Mouse (Mus musculus): ENCODE measurements around the gene Sun5. TPM values are rescaled to one million over a fixed set of nuclear protein-coding genes. Genes with fewer than 3 reads are reported as not detected.

Gene Sun5
- total and polyA plus RNA-seq, 3 experiments: 0.30 TPM; not detected in 2

DNA sequence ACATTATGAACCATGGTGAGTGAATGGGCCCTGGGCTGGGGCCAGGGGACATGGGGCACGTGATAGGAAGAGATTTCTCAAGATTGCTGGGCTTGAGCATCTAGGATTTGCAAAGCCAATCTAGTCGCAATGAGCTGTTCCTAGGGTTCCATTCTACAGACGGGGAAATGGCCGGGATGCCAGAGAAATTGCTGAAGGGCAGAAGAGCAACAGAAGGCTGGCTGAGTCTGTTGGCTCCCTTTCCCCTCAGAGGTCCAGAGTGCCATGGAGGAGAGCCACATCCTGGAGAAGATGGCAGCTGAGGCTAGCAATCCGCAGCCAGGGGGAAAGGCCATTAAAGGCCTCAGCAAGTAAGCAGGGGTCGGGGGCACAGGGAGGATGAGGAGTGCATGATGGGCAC is 31.8 kb upstream of the Sun5 start:
- Histone ChIP-seq H3K4me1 (ENCODE audit: control insufficient read depth in 1 of 2, insufficient read depth in 2 of 2) (no peaks in the 10 kb centered on the region), H3K4me3 (replicated peaks in 1 of 3; ENCODE audit: low read depth in 2 of 3, low read length in 2 of 3, poor library complexity in 1 of 3) (no peak overlapping the region), H3K27ac (ENCODE audit: insufficient read depth, low read depth) (no peak overlapping the region), H3K4me2 (ENCODE audit: insufficient read depth, low read depth, poor library complexity, severe bottlenecking) (no peak overlapping the region), H3K79me2 (replicated peaks; ENCODE audit: control insufficient read depth, extremely low read depth, insufficient read depth, poor library complexity, severe bottlenecking) (no peaks in the 10 kb centered on the region), H3K36me3 (replicated peaks in 1 of 2; ENCODE audit: control insufficient read depth in 1 of 2, insufficient read depth in 1 of 2, low read length in 1 of 2) (no peaks in the 10 kb centered on the region), H3K27me3 (replicated peaks) (peaks cover 100% of the 10 kb centered on the region), H3K9me3 (replicated peaks; ENCODE audit: low read length) (no peaks in the 10 kb centered on the region), H3K9ac (ENCODE audit: insufficient read depth, low read depth) (no peak overlapping the region)
- no peak for DNase-seq (ENCODE audit: extremely low read depth)
- TF ChIP-seq PAX5 (IDR thresholded peaks at IDR 0.05; ENCODE audit: low read length): no peak
- TF ChIP-seq EP300 (IDR thresholded peaks at IDR 0.05; ENCODE audit: low read length): no peak
- TF ChIP-seq CHD2 (IDR thresholded peaks at IDR 0.05; ENCODE audit: low read length): no peak
- no peak for TF ChIP-seq TBP (conservative IDR thresholded peaks at IDR 0.05; ENCODE audit: low read depth, low read length)
- TF ChIP-seq HCFC1 (IDR thresholded peaks at IDR 0.05; ENCODE audit: low read depth, low read length): no peak
- no peak for TF ChIP-seq ZMIZ1 (IDR thresholded peaks at IDR 0.05; ENCODE audit: low read depth, low read length)
- TF ChIP-seq NELFE (IDR thresholded peaks at IDR 0.05; ENCODE audit: low read depth, low read length): no peak
- TF ChIP-seq CTCF (conservative IDR thresholded peaks at IDR 0.05 in 1 of 2, IDR thresholded peaks at IDR 0.05 in 1 of 2; ENCODE audit: low read depth in 2 of 2, low read length in 2 of 2): no peak
- no peak for TF ChIP-seq GABPA (IDR thresholded peaks at IDR 0.05; ENCODE audit: insufficient replicate concordance, low read depth, low read length)
- no peak for TF ChIP-seq BHLHE40 (IDR thresholded peaks at IDR 0.05; ENCODE audit: low read depth, low read length)
- TF ChIP-seq RAD21 (IDR thresholded peaks at IDR 0.05; ENCODE audit: low read depth, low read length): no peak
- TF ChIP-seq IRF4 (IDR thresholded peaks at IDR 0.05; ENCODE audit: low read depth, low read length): no peak
- no peak for TF ChIP-seq POLR2A (IDR thresholded peaks at IDR 0.05; ENCODE audit: low read depth, low read length)
- TF ChIP-seq ZC3H11A (IDR thresholded peaks at IDR 0.05; ENCODE audit: low read depth, low read length): no peak
- TF ChIP-seq MXI1 (IDR thresholded peaks at IDR 0.05; ENCODE audit: low read depth, low read length): no peak
- no peak for TF ChIP-seq CHD1 (IDR thresholded peaks at IDR 0.05; ENCODE audit: low read depth, low read length)
- no peak for TF ChIP-seq KAT2A (IDR thresholded peaks at IDR 0.05; ENCODE audit: insufficient replicate concordance, low read length)
- dilution Hi-C loops (cut with MboI; ENCODE audit: extremely low pct_ligation_motif_present, extremely low pct_unique_long_range_greater_than_20kb, low sequenced_read_pairs): no loop called here
- in situ Hi-C loops (cut with MboI; ENCODE audit: low pct_ligation_motif_present, low pct_unique_long_range_greater_than_20kb, low sequenced_read_pairs): no loop called here

- no peak within 1 kb of the TSS for H3K4me2 ChIP-seq (ENCODE audit: insufficient read depth, low read depth, poor library complexity, severe bottlenecking)
- H3K79me2 ChIP-seq (replicated peaks; ENCODE audit: control insufficient read depth, extremely low read depth, insufficient read depth, poor library complexity, severe bottlenecking): no peaks in the 10 kb centered on the region
- TF ChIP-seq E2F4 (IDR thresholded peaks at IDR 0.05; ENCODE audit: insufficient replicate concordance, low read depth, low read length) (no peak), RCOR1 (conservative IDR thresholded peaks at IDR 0.05; ENCODE audit: low read depth, low read length) (no peak), ELF1 (IDR thresholded peaks at IDR 0.05; ENCODE audit: low read depth, low read length) (no peak), MYC (IDR thresholded peaks at IDR 0.05; ENCODE audit: low read depth, low read length) (no peak), EP300 (IDR thresholded peaks at IDR 0.05; ENCODE audit: low read length) (no peak)
- H3K4me3 ChIP-seq (replicated peaks in 1 of 3; ENCODE audit: low read depth in 2 of 3, low read length in 2 of 3, poor library complexity in 1 of 3): no peak within 1 kb of the TSS
- no peak within 1 kb of the TSS for H3K9ac ChIP-seq (ENCODE audit: insufficient read depth, low read depth)
- in situ Hi-C loops (cut with MboI; ENCODE audit: low pct_ligation_motif_present, low pct_unique_long_range_greater_than_20kb, low sequenced_read_pairs) (no loop called here), dilution Hi-C loops (cut with MboI; ENCODE audit: extremely low pct_ligation_motif_present, extremely low pct_unique_long_range_greater_than_20kb, low sequenced_read_pairs) (no loop called here)
- H3K4me1 ChIP-seq (ENCODE audit: control insufficient read depth in 1 of 2, insufficient read depth in 2 of 2): no peaks in the 10 kb centered on the region
- H3K9me3 ChIP-seq (replicated peaks; ENCODE audit: low read length): no peaks in the 10 kb centered on the region
- no peak for DNase-seq (ENCODE audit: extremely low read depth)
- H3K27me3 ChIP-seq (replicated peaks): peaks cover 99% of the 10 kb centered on the region
- H3K36me3 ChIP-seq (replicated peaks in 1 of 2; ENCODE audit: control insufficient read depth in 1 of 2, insufficient read depth in 1 of 2, low read length in 1 of 2): no peaks in the 10 kb centered on the region
- no peak within 1 kb of the TSS for H3K27ac ChIP-seq (ENCODE audit: insufficient read depth, low read depth)
Observed at GRCm38 (mm10) chr2:153900088-153900487, 29.2 kb upstream of the Sun5 start, which contains the start of gene Bpifb6. Gene Bpifb6, plus strand, starts transcription at chr2:153900388.
